In genomic region chr3:95928261-95928657, GRCm38 (mm10) we compare ENCODE assay signal across 9 mouse cellular contexts. TPM values are rescaled to one million over a fixed set of nuclear protein-coding genes. Genes with fewer than 3 reads are reported as not detected.
DNase-seq lines count a peak whose midpoint lies in the region; ATAC-seq and TF ChIP-seq lines count a peak whose summit lies in the region.
"Had no signal": no experiment of that assay in that cellular context is flagged by ENCODE, and none has a peak within 500 bp of the region (broad histone marks: within the 10 kb centered on the region; RNA-seq: fewer than 3 reads in every experiment).

No protein-coding gene starts in this region.

- H3K9me3 ChIP-seq in heart, embryonic 13.5 days = no peaks in the 10 kb centered on the region
- no peaks in the 10 kb centered on the region for H3K9me3 ChIP-seq in ES-Bruce4 (replicated peaks; ENCODE audit: control insufficient read depth, insufficient read depth, low read length, poor library complexity, severe bottlenecking)
- H3K9me3 ChIP-seq in forebrain, embryonic 16.5 days (ENCODE audit: control insufficient read depth, low read length) = no peaks in the 10 kb centered on the region
- H3K9me3 ChIP-seq in liver, postnatal 0 days (ENCODE audit: low read length) = no peaks in the 10 kb centered on the region

- no peaks in the 10 kb centered on the region for H3K27me3 ChIP-seq in heart, embryonic 13.5 days (replicated peaks)
- no peaks in the 10 kb centered on the region for H3K27me3 ChIP-seq in ES-Bruce4 (ENCODE audit: control insufficient read depth, insufficient read depth, low read length, poor library complexity, severe bottlenecking)
- no peaks in the 10 kb centered on the region for H3K27me3 ChIP-seq in forebrain, embryonic 16.5 days (replicated peaks; ENCODE audit: control insufficient read depth, insufficient read depth, low read length)
- no peaks in the 10 kb centered on the region for H3K27me3 ChIP-seq in liver, postnatal 0 days (ENCODE audit: insufficient read depth, low read length)

- TF ChIP-seq POLR2A in ES-Bruce4 (IDR thresholded peaks at IDR 0.05; ENCODE audit: insufficient read depth, low read length) = no peak

- intact Hi-C loops in gastrocnemius, postnatal 36 days (cut with DNase I) = no loop called here

- peaks cover under 1% of the 10 kb centered on the region; the same call in 1 of the 2 replicates for H3K36me3 ChIP-seq in heart, embryonic 13.5 days
- peaks cover under 1% of the 10 kb centered on the region; the same call in 1 of the 2 replicates for H3K36me3 ChIP-seq in ES-Bruce4 (ENCODE audit: control insufficient read depth, insufficient read depth, low read length, poor library complexity, severe bottlenecking)
- no peaks in the 10 kb centered on the region for H3K36me3 ChIP-seq in forebrain, embryonic 16.5 days (ENCODE audit: control insufficient read depth, insufficient read depth)
- H3K36me3 ChIP-seq in liver, postnatal 0 days (replicated peaks; ENCODE audit: insufficient read depth, low read length) = peaks cover 1% of the 10 kb centered on the region; the same call in 1 of the 2 replicates

- WGBS in heart, embryonic 13.5 days = 52% methylated on average over 6 of the region's 6 CpGs
- WGBS in forebrain, embryonic 16.5 days = 77% methylated on average over 6 of the region's 6 CpGs
- WGBS in liver, postnatal 0 days (ENCODE audit: insufficient replicate concordance) = 36% methylated on average over 6 of the region's 6 CpGs

- peak overlapping the region; percentile 82 for H3K9ac ChIP-seq in heart, embryonic 13.5 days
- H3K9ac ChIP-seq in ES-Bruce4 (ENCODE audit: low read depth, poor library complexity, severe bottlenecking) = peak overlapping the region; percentile 60
- peak overlapping the region; percentile 45; the same call in 1 of the 2 replicates for H3K9ac ChIP-seq in forebrain, embryonic 16.5 days (replicated peaks; ENCODE audit: low read depth, low read length)
- H3K9ac ChIP-seq in liver, postnatal 0 days (replicated peaks) = peak overlapping the region; percentile 61

- no peak for TF ChIP-seq EP300 in ES-Bruce4 (IDR thresholded peaks at IDR 0.05; ENCODE audit: insufficient read depth, low read depth, low read length)
- TF ChIP-seq EP300 in liver, postnatal 0 days (IDR thresholded peaks at IDR 0.05; ENCODE audit: low read depth) = no peak

- H3K4me1 ChIP-seq in heart, embryonic 13.5 days = peaks cover 34% of the 10 kb centered on the region
- H3K4me1 ChIP-seq in ES-Bruce4 (ENCODE audit: control insufficient read depth, insufficient read depth, low read length) = no peaks in the 10 kb centered on the region
- H3K4me1 ChIP-seq in forebrain, embryonic 16.5 days (replicated peaks; ENCODE audit: control insufficient read depth, insufficient read depth, low read length) = peaks cover 13% of the 10 kb centered on the region
- peaks cover 17% of the 10 kb centered on the region for H3K4me1 ChIP-seq in liver, postnatal 0 days (ENCODE audit: insufficient read depth)

- peak overlapping the region; percentile 90 for H3K4me3 ChIP-seq in heart, embryonic 13.5 days
- peak overlapping the region; percentile 78 for H3K4me3 ChIP-seq in ES-Bruce4 (ENCODE audit: low read depth, low read length)
- peak overlapping the region; percentile 79 for H3K4me3 ChIP-seq in forebrain, embryonic 16.5 days (replicated peaks; ENCODE audit: low read length)
- peak overlapping the region; percentile 88 for H3K4me3 ChIP-seq in liver, postnatal 0 days (ENCODE audit: low read depth, low read length)

- no peak for DNase-seq in heart, postnatal 4 days
- DNase-seq in liver, postnatal 0 days = no peak
- DNase-seq in ovary, postnatal 10 days (ENCODE audit: low spot score) = no peak
- DNase-seq in urinary bladder, postnatal 14 days (ENCODE audit: low spot score) = no peak
- DNase-seq in gastrocnemius, postnatal 36 days = no peak

- peak overlapping the region; percentile 83 for H3K4me2 ChIP-seq in heart, embryonic 13.5 days
- peak overlapping the region; percentile 64 for H3K4me2 ChIP-seq in forebrain, embryonic 16.5 days (ENCODE audit: low read length)
- H3K4me2 ChIP-seq in liver, postnatal 0 days (ENCODE audit: low read depth, low read length) = peak overlapping the region; percentile 81

- peak overlapping the region; percentile 87 for H3K27ac ChIP-seq in heart, embryonic 13.5 days (replicated peaks)
- H3K27ac ChIP-seq in ES-Bruce4 (ENCODE audit: insufficient read depth, low read length) = peak overlapping the region; percentile 28
- H3K27ac ChIP-seq in forebrain, embryonic 16.5 days (ENCODE audit: low read length) = peak overlapping the region; percentile 68
- H3K27ac ChIP-seq in liver, postnatal 0 days (ENCODE audit: low read depth) = peak overlapping the region; percentile 82

- ATAC-seq in heart, embryonic 13.5 days (ENCODE audit: extremely low read depth, insufficient number of reproducible peaks, low FRiP score, low TSS enrichment) = no peak
- no peak for ATAC-seq in forebrain, embryonic 16.5 days
- ATAC-seq in liver, postnatal 0 days = no peak

- TF ChIP-seq CTCF in ES-Bruce4 (IDR thresholded peaks at IDR 0.05; ENCODE audit: low read depth, low read length) = no peak
- TF ChIP-seq CTCF in liver, postnatal 0 days (IDR thresholded peaks at IDR 0.05; ENCODE audit: low read depth) = no peak

RNA-seq across cellular contexts. Expression of gene Anp32e, which starts 0.8 kb away (rescaled TPM):
- 164 and 182 TPM in 2 replicates for polyA plus RNA-seq in heart, embryonic 13.5 days (2015; fragmentation: Nextera tagmentation; extraction: Ambion mirVana)
- total RNA-seq in heart, postnatal 4 days (2021) = 100 to 1,000 TPM; 172 to 180 TPM
- 386 and 405 TPM in 2 replicates for polyA plus RNA-seq in ES-Bruce4 (2011; ENCODE audit: insufficient read depth, insufficient read length, low read depth, missing spikeins)
- polyA plus RNA-seq in forebrain, embryonic 16.5 days (2015; fragmentation: Nextera tagmentation; extraction: Ambion mirVana) = 185 and 205 TPM in 2 replicates
- polyA plus RNA-seq in liver, postnatal 0 days (2015; fragmentation: Nextera tagmentation; extraction: Ambion mirVana) = 92.0 and 98.4 TPM in 2 replicates
- total RNA-seq in gastrocnemius, postnatal 36 days (2021) = 10 to 100 TPM; 67.1 to 71.1 TPM

RNA-seq across cellular contexts. Expression of gene Car14, which starts 23.8 kb away (rescaled TPM):
- polyA plus RNA-seq in heart, embryonic 13.5 days (2015; fragmentation: Nextera tagmentation; extraction: Ambion mirVana) = 26.1 and 31.5 TPM in 2 replicates
- total RNA-seq in heart, postnatal 4 days (2021) = 10 to 100 TPM; 87.3 to 91.0 TPM
- polyA plus RNA-seq in ES-Bruce4 (2011; ENCODE audit: insufficient read depth, insufficient read length, low read depth, missing spikeins) = 2.4 and 3.3 TPM in 2 replicates
- 9.4 and 10.2 TPM in 2 replicates for polyA plus RNA-seq in forebrain, embryonic 16.5 days (2015; fragmentation: Nextera tagmentation; extraction: Ambion mirVana)
- 15.2 and 17.3 TPM in 2 replicates for polyA plus RNA-seq in liver, postnatal 0 days (2015; fragmentation: Nextera tagmentation; extraction: Ambion mirVana)
- 10 to 100 TPM; 71.9 to 92.1 TPM for total RNA-seq in gastrocnemius, postnatal 36 days (2021)
- total RNA-seq: common myeloid progenitor, adult 5-6 weeks had no signal

RNA-seq across cellular contexts. Expression of gene Aph1a, which starts 34.5 kb away (rescaled TPM):
- polyA plus RNA-seq in heart, embryonic 13.5 days (2015; fragmentation: Nextera tagmentation; extraction: Ambion mirVana) = 28.8 and 33.9 TPM in 2 replicates
- 100 to 1,000 TPM; 150 to 162 TPM for total RNA-seq in heart, postnatal 4 days (2021)
- 44.3 and 48.3 TPM in 2 replicates for polyA plus RNA-seq in ES-Bruce4 (2011; ENCODE audit: insufficient read depth, insufficient read length, low read depth, missing spikeins)
- 35.6 and 35.9 TPM in 2 replicates for polyA plus RNA-seq in forebrain, embryonic 16.5 days (2015; fragmentation: Nextera tagmentation; extraction: Ambion mirVana)
- 17.1 and 22.9 TPM in 2 replicates for polyA plus RNA-seq in liver, postnatal 0 days (2015; fragmentation: Nextera tagmentation; extraction: Ambion mirVana)
- total RNA-seq in gastrocnemius, postnatal 36 days (2021) = 10 to 100 TPM; 41.7 to 48.0 TPM

RNA-seq across cellular contexts. Expression of gene BC028528, which starts 36.5 kb away (rescaled TPM):
- 38.1 and 41.8 TPM in 2 replicates for polyA plus RNA-seq in heart, embryonic 13.5 days (2015; fragmentation: Nextera tagmentation; extraction: Ambion mirVana)
- total RNA-seq in heart, postnatal 4 days (2021) = 10 to 100 TPM; 19.6 to 25.3 TPM
- polyA plus RNA-seq in ES-Bruce4 (2011; ENCODE audit: insufficient read depth, insufficient read length, low read depth, missing spikeins) = 3.6 and 5.4 TPM in 2 replicates
- polyA plus RNA-seq in forebrain, embryonic 16.5 days (2015; fragmentation: Nextera tagmentation; extraction: Ambion mirVana) = 13.8 and 14.4 TPM in 2 replicates
- polyA plus RNA-seq in liver, postnatal 0 days (2015; fragmentation: Nextera tagmentation; extraction: Ambion mirVana) = 7.6 and 7.9 TPM in 2 replicates
- total RNA-seq in gastrocnemius, postnatal 36 days (2021) = 1 to 10 TPM; 1.8 to 4.0 TPM

RNA-seq across cellular contexts. Expression of gene Ciart, which starts 46.2 kb away (rescaled TPM):
- 5.7 and 6.2 TPM in 2 replicates for polyA plus RNA-seq in heart, embryonic 13.5 days (2015; fragmentation: Nextera tagmentation; extraction: Ambion mirVana)
- 1 to 10 TPM; 1.7 to 2.0 TPM for total RNA-seq in heart, postnatal 4 days (2021)
- 5.9 and 7.6 TPM in 2 replicates for polyA plus RNA-seq in ES-Bruce4 (2011; ENCODE audit: insufficient read depth, insufficient read length, low read depth, missing spikeins)
- 4.1 and 5.7 TPM in 2 replicates for polyA plus RNA-seq in forebrain, embryonic 16.5 days (2015; fragmentation: Nextera tagmentation; extraction: Ambion mirVana)
- polyA plus RNA-seq in liver, postnatal 0 days (2015; fragmentation: Nextera tagmentation; extraction: Ambion mirVana) = 0.77 and 1.00 TPM in 2 replicates
- total RNA-seq in gastrocnemius, postnatal 36 days (2021) = 1 to 10 TPM; 4.4 to 7.9 TPM

Comparison
In these comparisons a context has a peak if more than half of its experiments do, and no peak if none do; other contexts are left out.
1. H3K27ac ChIP-seq: peak in every context shown above with its lines; median percentile 87 in heart, embryonic 13.5 days; 82 in liver, postnatal 0 days; 68 in forebrain, embryonic 16.5 days; 28 in ES-Bruce4.